Mouse (Mus musculus) heart, embryonic 10.5 days (tissue): ENCODE results near the gene Pou2f1. TPM values are rescaled to one million over a fixed set of nuclear protein-coding genes. Genes with fewer than 3 reads are reported as not detected.

Experiments used
- DNase-seq: peaks from one replicate; pipeline ENCODE4 v3.0.0-alpha.2; 2017; ENCODE audit warnings: low spot score
- H3K27ac ChIP-seq: fragments of 300-500 bp; sonication (generic); 2 replicates; pipeline ENCODE4 v1.5.1; 2016; ENCODE audit warnings: mild to moderate bottlenecking
- H3K27me3 ChIP-seq: fragments of 300-500 bp; sonication (generic); 2 replicates; pipeline ENCODE4 v1.6.1; 2016; ENCODE audit warnings: mild to moderate bottlenecking; ENCODE audit not compliant: poor library complexity, insufficient read depth, severe bottlenecking
- H3K36me3 ChIP-seq: fragments of 300-500 bp; sonication (generic); 2 replicates; pipeline ENCODE4 v1.6.1; 2016; ENCODE audit warnings: mild to moderate bottlenecking, moderate library complexity
- H3K4me1 ChIP-seq: fragments of 300-500 bp; sonication (generic); 2 replicates; pipeline ENCODE4 v1.6.1; 2016; ENCODE audit warnings: mild to moderate bottlenecking
- H3K4me3 ChIP-seq: fragments of 300-500 bp; sonication (generic); 2 replicates; pipeline ENCODE4 v1.5.1; 2016; ENCODE audit warnings: mild to moderate bottlenecking, moderate library complexity
- H3K9me3 ChIP-seq: fragments of 300-500 bp; sonication (generic); 2 replicates; pipeline ENCODE4 v1.6.1; 2016; ENCODE audit warnings: mild to moderate bottlenecking, moderate library complexity
- WGBS: fragments of 180-500 bp; shearing (Covaris S2); methylation state at CpG from one replicate; pipeline ENCODE4 v1.1.7; 2016; 5-methylcytosine and 5-hydroxymethylcytosine counted together
- polyA plus RNA-seq: library from polyadenylated mRNA; unstranded; fragments of >200 nt; fragmentation: Nextera tagmentation; extraction: Ambion mirVana; gene quantifications from 2 replicates; pipeline ENCODE4 v1.2.1, GENCODE M21; 2016

The Pou2f1 gene
- polyA plus RNA-seq, 1 experiment from 2014 or later, result 18.4 TPM

- no peak overlapping the region for H3K4me3 ChIP-seq
- no peaks in the 10 kb centered on the region for H3K4me1 ChIP-seq
- H3K27ac ChIP-seq, result no peak overlapping the region
- 59% methylated on average over 7 of the region's 7 CpGs for WGBS
- no peak for DNase-seq
- H3K9me3 ChIP-seq, result no peaks in the 10 kb centered on the region
- no peaks in the 10 kb centered on the region for H3K36me3 ChIP-seq
- H3K27me3 ChIP-seq, result no peaks in the 10 kb centered on the region
These were observed 29.4 kb upstream of the Pou2f1 start for GRCm38 (mm10) chr1:166031673-166032547.

- DNase-seq, result no peak
- WGBS, result 38% methylated on average over 4 of the region's 4 CpGs
- Histone ChIP-seq H3K27me3 (no peaks in the 10 kb centered on the region), H3K27ac (no peak overlapping the region), H3K36me3 (no peaks in the 10 kb centered on the region), H3K4me3 (no peak overlapping the region), H3K9me3 (no peaks in the 10 kb centered on the region), H3K4me1 (peaks cover 12% of the 10 kb centered on the region)
These were observed 21.5 kb upstream of the Pou2f1 start for GRCm38 (mm10) chr1:166023981-166024380.

DNA sequence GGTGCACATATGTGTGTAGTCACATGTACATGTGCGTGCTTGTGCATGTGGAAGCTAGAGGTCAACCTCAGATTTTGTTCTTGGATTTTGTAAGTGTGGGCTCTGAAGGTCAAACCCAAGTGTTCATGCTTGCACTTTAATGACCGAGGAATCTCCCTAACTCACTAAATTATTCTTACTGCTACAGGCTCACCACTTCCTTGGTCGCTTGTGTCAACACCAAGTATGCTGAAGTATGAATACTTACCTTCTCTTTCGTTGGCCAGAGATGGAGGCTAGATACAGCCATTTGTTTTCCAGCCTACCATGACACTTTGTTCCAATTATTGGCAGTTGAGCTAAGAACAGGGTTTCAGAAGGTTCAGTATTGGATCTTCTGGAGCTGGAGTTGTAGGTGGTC is 14.7 kb upstream of the Pou2f1 start:
- Histone ChIP-seq H3K9me3 (no peaks in the 10 kb centered on the region), H3K4me3 (no peak overlapping the region), H3K27me3 (no peaks in the 10 kb centered on the region), H3K36me3 (no peaks in the 10 kb centered on the region), H3K27ac (no peak overlapping the region), H3K4me1 (no peaks in the 10 kb centered on the region)
- DNase-seq, result no peak
- 87% methylated on average over 4 of the region's 4 CpGs for WGBS

GRCm38 (mm10) chr1:166016306-166016705 is 13.8 kb upstream of the Pou2f1 start:
- Histone ChIP-seq H3K36me3 (no peaks in the 10 kb centered on the region), H3K9me3 (no peaks in the 10 kb centered on the region), H3K27ac (no peak overlapping the region), H3K4me1 (no peaks in the 10 kb centered on the region), H3K27me3 (no peaks in the 10 kb centered on the region), H3K4me3 (no peak overlapping the region)
- 39% methylated on average over 4 of the region's 4 CpGs for WGBS
- no peak for DNase-seq

- Histone ChIP-seq H3K4me1 (no peaks in the 10 kb centered on the region), H3K27me3 (no peaks in the 10 kb centered on the region), H3K4me3 (no peak overlapping the region), H3K36me3 (no peaks in the 10 kb centered on the region), H3K9me3 (no peaks in the 10 kb centered on the region), H3K27ac (no peak overlapping the region)
- DNase-seq, result no peak
- 51% methylated on average over 5 of the region's 5 CpGs for WGBS
These were observed 12.1 kb upstream of the Pou2f1 start for GRCm38 (mm10) chr1:166014530-166014929.

- Histone ChIP-seq H3K27me3 (no peaks in the 10 kb centered on the region), H3K9me3 (no peaks in the 10 kb centered on the region), H3K27ac (no peak overlapping the region), H3K36me3 (no peaks in the 10 kb centered on the region), H3K4me1 (no peaks in the 10 kb centered on the region), H3K4me3 (no peak overlapping the region)
- no peak for DNase-seq
- WGBS, result 92% methylated on average over 1 of the region's 1 CpGs
These were observed 7.6 kb upstream of the Pou2f1 start for GRCm38 (mm10) chr1:166010106-166010505.

DNA sequence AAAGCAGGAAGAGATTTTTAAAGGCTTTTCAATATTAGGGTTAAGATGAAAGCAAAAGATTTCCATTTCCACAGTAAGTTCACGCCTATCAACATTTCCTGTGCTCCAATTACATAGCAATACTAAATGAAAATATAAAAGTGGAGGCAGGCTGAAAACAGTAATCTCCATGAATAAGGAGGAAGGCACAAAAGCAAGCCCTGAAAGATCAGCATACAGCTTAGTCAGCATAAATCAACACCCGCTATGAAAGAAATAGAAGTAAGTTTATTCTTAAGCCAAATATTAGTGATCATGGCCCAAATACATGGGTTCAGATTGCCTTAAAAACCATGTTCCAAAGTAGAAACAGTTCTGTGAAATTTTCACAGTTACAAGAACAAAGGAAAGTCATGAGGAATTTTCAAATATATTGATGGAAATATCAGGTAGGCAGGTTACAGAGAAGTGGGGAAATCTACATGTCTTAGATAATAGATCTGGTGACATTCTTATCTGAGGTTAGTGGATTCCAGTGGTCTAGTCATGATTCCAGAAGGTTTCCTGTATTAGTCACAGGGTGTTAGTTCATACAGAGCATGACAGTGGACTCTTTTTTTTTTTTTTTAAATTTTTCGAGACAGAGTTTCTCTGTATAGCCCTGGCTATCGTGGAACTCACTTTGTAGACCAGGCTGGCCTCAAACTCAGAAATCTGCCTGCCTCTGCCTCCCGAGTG is 6.3 kb upstream of the Pou2f1 start:
- H3K36me3 ChIP-seq, result no peaks in the 10 kb centered on the region
- H3K27ac ChIP-seq, result no peak overlapping the region
- H3K9me3 ChIP-seq, result no peaks in the 10 kb centered on the region

DNA sequence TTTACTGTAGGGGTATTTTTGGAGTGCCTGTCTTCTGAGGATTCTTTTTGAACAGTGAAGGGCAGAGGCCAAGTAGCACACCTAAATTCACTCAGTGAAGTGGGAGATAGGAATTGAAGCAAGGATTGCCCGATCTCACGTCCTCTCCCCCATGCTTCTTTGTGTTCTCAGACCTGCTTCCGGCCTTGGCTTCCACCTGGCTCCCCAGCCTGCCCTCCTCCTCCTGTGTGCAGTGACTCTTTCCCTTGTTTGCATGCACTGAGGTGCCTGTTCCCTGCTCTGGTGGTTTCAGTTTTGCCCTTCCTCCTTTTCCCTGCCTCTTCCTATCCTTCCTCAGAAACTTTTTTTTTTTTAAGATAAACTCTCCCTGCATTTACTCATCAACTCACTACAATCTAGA is 4.5 kb upstream of the Pou2f1 start:
- Histone ChIP-seq H3K27ac (no peak overlapping the region), H3K27me3 (no peaks in the 10 kb centered on the region), H3K4me3 (no peak overlapping the region), H3K9me3 (no peaks in the 10 kb centered on the region), H3K36me3 (no peaks in the 10 kb centered on the region), H3K4me1 (no peaks in the 10 kb centered on the region)
- 53% methylated on average over 3 of the region's 3 CpGs for WGBS
- no peak for DNase-seq

More for the DNA sequence above, 6.3 kb upstream of the Pou2f1 start:
- no peaks in the 10 kb centered on the region for H3K4me1 ChIP-seq
- 81% methylated on average over 5 of the region's 5 CpGs for WGBS
- H3K4me3 ChIP-seq, result no peak overlapping the region
- no peak for DNase-seq
- H3K27me3 ChIP-seq, result no peaks in the 10 kb centered on the region

DNA sequence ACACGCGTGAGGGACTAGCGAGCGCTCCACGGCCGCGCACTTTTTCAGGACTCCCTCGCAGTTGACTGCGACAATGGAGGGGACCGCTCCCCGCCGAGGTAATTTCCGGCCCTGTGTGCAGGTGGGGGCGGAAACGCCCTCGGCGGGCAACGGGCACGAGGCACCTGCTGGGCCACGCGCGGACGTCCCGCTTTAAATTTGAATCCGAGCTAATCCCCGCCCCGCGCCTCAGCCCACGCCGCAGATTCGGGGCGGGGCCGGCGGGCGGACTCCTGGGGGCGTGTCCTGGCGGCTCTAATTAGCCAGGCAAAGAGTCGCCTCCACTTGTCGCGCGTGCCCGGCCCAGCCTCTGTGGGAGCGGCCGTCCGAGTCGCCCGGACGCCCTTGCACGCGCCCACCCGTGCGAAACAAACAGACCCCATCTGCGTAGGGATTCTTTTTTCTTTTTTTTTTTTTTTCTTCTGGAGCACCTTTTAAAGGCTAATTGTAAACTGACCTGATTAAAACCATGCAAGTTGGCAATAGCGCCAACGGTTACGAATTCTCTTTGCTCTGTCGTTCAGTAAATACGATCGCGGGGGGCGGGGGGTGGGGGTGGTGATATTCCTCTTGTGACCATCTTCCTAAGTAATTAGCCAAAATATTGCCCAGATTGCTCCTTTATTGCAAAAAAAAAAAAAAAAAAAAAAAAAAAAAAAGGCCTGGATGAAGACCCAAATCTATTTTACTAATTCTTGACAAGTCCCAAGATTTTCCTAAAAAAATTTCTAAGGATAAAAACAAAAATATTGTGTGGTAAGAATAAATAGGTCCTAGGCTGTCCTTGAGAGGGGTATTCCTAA is 924 bp upstream of the Pou2f1 start:
- peak; percentile 95 for DNase-seq
- Histone ChIP-seq H3K27me3 (no peaks in the 10 kb centered on the region), H3K9me3 (no peaks in the 10 kb centered on the region), H3K27ac (peak overlapping the region; percentile 91), H3K4me1 (peaks cover 26% of the 10 kb centered on the region), H3K4me3 (peak overlapping the region; percentile 99), H3K36me3 (no peaks in the 10 kb centered on the region)
- WGBS, result under 1% methylated on average over 61 of the region's 61 CpGs

- Histone ChIP-seq H3K4me3 (peak overlapping the region; percentile 99), H3K27me3 (no peaks in the 10 kb centered on the region), H3K9me3 (no peaks in the 10 kb centered on the region), H3K27ac (peak overlapping the region; percentile 97), H3K36me3 (no peaks in the 10 kb centered on the region), H3K4me1 (peaks cover 39% of the 10 kb centered on the region)
- DNase-seq, result peak; percentile 86
- WGBS, result 1% methylated on average over 56 of the region's 70 CpGs
These were observed 481 bp downstream of the Pou2f1 start for GRCm38 (mm10) chr1:166001904-166002489.

GRCm38 (mm10) chr1:166001121-166001903 is 1.2 kb downstream of the Pou2f1 start:
- WGBS, result 2% methylated on average over 48 of the region's 48 CpGs
- Histone ChIP-seq H3K4me1 (peaks cover 39% of the 10 kb centered on the region), H3K9me3 (no peaks in the 10 kb centered on the region), H3K27me3 (no peaks in the 10 kb centered on the region), H3K27ac (peak overlapping the region; percentile 97), H3K4me3 (peak overlapping the region; percentile 99), H3K36me3 (no peaks in the 10 kb centered on the region)
- DNase-seq, result peak; percentile 79

DNA sequence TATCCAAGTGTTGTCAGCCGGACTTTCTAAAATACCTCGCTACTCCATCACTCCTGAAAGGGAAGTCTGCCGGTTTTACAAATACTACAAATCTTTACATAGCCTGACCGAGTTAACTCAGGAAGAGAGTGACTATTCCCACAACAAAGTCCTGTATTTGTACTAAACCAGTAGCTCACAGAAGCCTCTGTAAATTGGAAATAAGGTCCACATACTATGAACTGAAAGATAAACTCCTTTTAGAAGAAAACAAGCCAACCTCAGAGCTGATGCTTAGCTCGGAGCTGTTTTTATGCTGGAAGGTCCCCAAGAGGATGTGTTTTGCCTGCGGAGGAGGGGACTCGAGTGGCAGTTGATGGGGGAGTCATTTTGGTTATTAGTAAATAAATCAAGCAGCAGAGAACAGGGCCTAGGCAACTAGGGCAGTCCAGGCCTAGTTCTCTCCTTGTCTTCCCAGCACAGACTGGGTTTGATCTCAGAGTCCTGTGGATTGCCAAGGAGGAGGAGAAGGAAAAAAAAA is 1.8 kb downstream of the Pou2f1 start:
- no peaks in the 10 kb centered on the region for H3K9me3 ChIP-seq
- H3K27me3 ChIP-seq, result no peaks in the 10 kb centered on the region
- DNase-seq, result no peak
- H3K4me3 ChIP-seq, result peak overlapping the region; percentile 99
- WGBS, result 17% methylated on average over 7 of the region's 7 CpGs
- peak overlapping the region; percentile 97 for H3K27ac ChIP-seq
- H3K36me3 ChIP-seq, result no peaks in the 10 kb centered on the region
- peaks cover 45% of the 10 kb centered on the region for H3K4me1 ChIP-seq
